Mouse (Mus musculus) kidney, embryonic 14.5 days (tissue): Measurements from ENCODE around the gene Ssna1. TPM values are rescaled to one million over a fixed set of nuclear protein-coding genes. Genes with fewer than 3 reads are reported as not detected.

Experiments used
- ATAC-seq: fragments of 200-750 bp; cut with Nextera tagmentation; 2 replicates; pipeline ENCODE4 v1.8.0; 2017; ENCODE audit warnings: moderate number of reproducible peaks, mild to moderate bottlenecking, moderate TSS enrichment, moderate library complexity; ENCODE audit not compliant: low FRiP score, low TSS enrichment
- H3K27ac ChIP-seq: fragments of 300-500 bp; sonication (generic); 2 replicates; pipeline ENCODE4 v1.5.1; 2014; ENCODE audit warnings: low read depth, mild to moderate bottlenecking, low read length, moderate library complexity, mixed read lengths
- H3K27me3 ChIP-seq: fragments of 300-500 bp; sonication (generic); 2 replicates; pipeline ENCODE4 v1.6.1; 2014; ENCODE audit warnings: mild to moderate bottlenecking, low read length; ENCODE audit not compliant: control insufficient read depth, insufficient read depth
- H3K36me3 ChIP-seq: fragments of 300-500 bp; sonication (generic); 2 replicates; pipeline ENCODE4 v1.6.1; 2014; ENCODE audit warnings: low read length, mixed read lengths; ENCODE audit not compliant: control insufficient read depth, insufficient read depth
- H3K4me1 ChIP-seq: fragments of 300-500 bp; sonication (generic); 2 replicates; pipeline ENCODE4 v1.6.1; 2014; ENCODE audit warnings: low read length, mixed read lengths; ENCODE audit not compliant: control insufficient read depth, insufficient read depth
- H3K4me2 ChIP-seq: fragments of 300-500 bp; sonication (generic); replicated peaks from 2 replicates; pipeline ENCODE4 v1.6.1; 2014; ENCODE audit warnings: low read depth, mild to moderate bottlenecking, low read length
- H3K4me3 ChIP-seq: fragments of 300-500 bp; sonication (generic); 2 replicates; pipeline ENCODE4 v1.5.1; 2014; ENCODE audit warnings: mild to moderate bottlenecking, low read length
- H3K9ac ChIP-seq: fragments of 300-500 bp; sonication (generic); 2 replicates; pipeline ENCODE4 v1.6.1; 2014; ENCODE audit warnings: low read depth, mild to moderate bottlenecking, low read length, moderate library complexity
- H3K9me3 ChIP-seq: fragments of 300-500 bp; sonication (generic); 2 replicates; pipeline ENCODE4 v1.6.1; 2016; ENCODE audit warnings: low read length; ENCODE audit not compliant: control insufficient read depth
- WGBS: fragments of 180-500 bp; shearing (Covaris S2); extraction: QIAGEN DNeasy Blood & Tissue Kit; methylation state at CpG from one replicate; pipeline ENCODE4 v1.1.7; 2014; 5-methylcytosine and 5-hydroxymethylcytosine counted together
- polyA plus RNA-seq: library from polyadenylated mRNA; unstranded; fragments of >200 nt; fragmentation: Nextera tagmentation; extraction: Ambion mirVana; gene quantifications from 2 replicates; pipeline ENCODE4 v1.2.1, GENCODE M21; 2014

Ssna1 gene
- polyA plus RNA-seq, 1 experiment from 2014 or later = 212 TPM

DNA sequence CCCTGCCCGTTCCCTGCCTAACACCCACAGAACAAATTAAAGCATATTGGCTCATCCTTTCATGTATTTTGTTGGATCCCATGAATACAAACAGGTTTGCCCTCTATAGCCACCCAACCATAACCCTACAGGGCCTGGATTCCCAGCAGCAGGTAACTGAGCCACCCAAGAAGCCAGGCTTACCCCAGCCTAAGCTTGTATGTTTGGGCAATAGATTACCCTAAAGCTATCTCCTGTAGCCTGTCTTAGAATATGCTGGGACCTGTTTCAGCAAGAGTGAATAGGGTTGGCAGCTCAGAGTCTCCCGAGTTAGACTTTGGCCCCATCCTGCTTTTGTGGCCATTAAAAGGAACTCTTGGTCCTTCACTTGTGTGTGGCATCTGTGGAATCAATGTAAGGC lies 13.3 kb upstream of the Ssna1 start:
- no peak overlapping the region for H3K27ac ChIP-seq
- 94% methylated on average over 2 of the region's 2 CpGs for WGBS
- no peak overlapping the region for H3K4me3 ChIP-seq
- ATAC-seq = no peak
- H3K9ac ChIP-seq = no peak overlapping the region
- 0 out of 2 replicates have a peak, but pooled peaks cover 2% of the 10 kb centered on the region for H3K4me1 ChIP-seq
- H3K27me3 ChIP-seq = peaks cover 28% of the 10 kb centered on the region
- peaks cover 47% of the 10 kb centered on the region for H3K36me3 ChIP-seq
- H3K4me2 ChIP-seq = no peak overlapping the region
- no peaks in the 10 kb centered on the region for H3K9me3 ChIP-seq

- Histone ChIP-seq H3K36me3 (peaks cover 88% of the 10 kb centered on the region), H3K4me3 (no peak overlapping the region), H3K4me1 (no peaks in the 10 kb centered on the region), H3K27ac (no peak overlapping the region), H3K9ac (no peak overlapping the region), H3K27me3 (no peaks in the 10 kb centered on the region), H3K4me2 (no peak overlapping the region), H3K9me3 (no peaks in the 10 kb centered on the region)
- no peak for ATAC-seq
- WGBS = 68% methylated on average over 13 of the region's 13 CpGs
Observed at GRCm38 (mm10) chr2:25278928-25279882, 7.0 kb upstream of the Ssna1 start.

DNA sequence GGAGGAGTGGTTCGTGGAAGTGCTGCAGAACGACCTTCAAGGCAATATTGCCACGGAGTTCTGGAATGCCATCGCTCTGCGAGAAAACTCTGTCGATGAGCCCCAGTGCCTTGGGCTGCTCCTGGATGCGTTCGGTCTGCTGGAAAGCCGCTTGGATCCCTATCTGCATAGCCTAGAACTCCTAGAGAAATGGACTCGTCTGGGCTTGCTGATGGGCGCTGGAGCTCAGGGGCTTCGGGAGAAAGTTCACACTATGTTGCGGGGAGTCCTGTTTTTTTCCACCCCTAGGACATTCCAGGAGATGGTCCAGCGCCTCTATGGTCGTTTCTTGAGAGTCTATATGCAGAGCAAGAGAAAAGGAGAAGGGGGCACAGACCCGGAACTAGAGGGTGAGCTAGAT lies 772 bp upstream of the Ssna1 start:
- H3K9me3 ChIP-seq = no peaks in the 10 kb centered on the region
- WGBS = 33% methylated on average over 16 of the region's 16 CpGs

GRCm38 (mm10) chr2:25272515-25272914 lies 277 bp upstream of the Ssna1 start:
- Histone ChIP-seq H3K27me3 (no peaks in the 10 kb centered on the region), H3K4me1 (peaks cover 18% of the 10 kb centered on the region), H3K9me3 (no peaks in the 10 kb centered on the region), H3K4me3 (peak overlapping the region; percentile 93), H3K36me3 (peaks cover 63% of the 10 kb centered on the region), H3K27ac (no peak overlapping the region), H3K4me2 (peak overlapping the region; percentile 85), H3K9ac (peak overlapping the region; percentile 88)
- under 1% methylated on average over 29 of the region's 29 CpGs for WGBS
- ATAC-seq = peak; percentile 71

More for the DNA sequence above, 772 bp upstream of the Ssna1 start:
- ATAC-seq = no peak
- Histone ChIP-seq H3K4me3 (peak overlapping the region; percentile 93), H3K27ac (no peak overlapping the region), H3K4me1 (peaks cover 18% of the 10 kb centered on the region), H3K9ac (peak overlapping the region; percentile 88), H3K36me3 (peaks cover 68% of the 10 kb centered on the region), H3K4me2 (peak overlapping the region; percentile 85), H3K27me3 (no peaks in the 10 kb centered on the region)

DNA sequence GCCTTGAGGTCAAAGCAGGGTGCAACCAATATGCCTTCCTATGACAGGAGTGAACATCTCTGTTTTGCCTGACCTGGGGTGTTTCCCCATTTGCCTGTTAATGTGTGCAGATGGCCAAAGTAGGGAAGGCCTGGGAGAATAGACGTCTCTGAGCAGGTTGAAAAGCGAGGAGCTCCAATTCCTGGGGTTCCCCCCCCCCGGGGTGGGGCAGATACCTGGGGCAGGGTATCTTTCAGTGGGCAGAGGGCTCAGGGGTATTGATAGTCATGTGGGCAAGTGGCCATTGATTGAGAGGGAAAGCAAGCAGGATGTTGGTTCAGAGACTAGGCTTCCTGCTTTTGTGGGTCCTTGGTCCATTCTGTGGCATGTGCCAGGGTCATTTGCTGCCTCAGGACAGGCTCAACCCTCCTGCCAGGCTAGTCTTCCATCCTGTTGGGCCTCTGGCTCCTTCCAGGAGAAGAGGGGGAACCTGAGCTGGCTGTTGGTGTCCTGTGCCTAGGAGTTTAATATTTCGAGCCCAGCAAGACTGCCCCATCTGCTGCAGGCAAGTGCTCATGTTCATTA lies 4.4 kb downstream of the Ssna1 start:
- Histone ChIP-seq H3K9ac (no peak overlapping the region), H3K9me3 (no peaks in the 10 kb centered on the region), H3K4me2 (no peak overlapping the region), H3K4me1 (peaks cover 24% of the 10 kb centered on the region), H3K27ac (no peak overlapping the region), H3K27me3 (peaks cover 14% of the 10 kb centered on the region), H3K36me3 (peaks cover 24% of the 10 kb centered on the region), H3K4me3 (no peak overlapping the region)
- WGBS = 84% methylated on average over 4 of the region's 4 CpGs
- ATAC-seq = no peak

GRCm38 (mm10) chr2:25267241-25267640 lies 5.0 kb downstream of the Ssna1 start:
- H3K27me3 ChIP-seq = peaks cover 14% of the 10 kb centered on the region
- no peak overlapping the region for H3K4me3 ChIP-seq
- H3K9ac ChIP-seq = no peak overlapping the region
- H3K9me3 ChIP-seq = no peaks in the 10 kb centered on the region
- peaks cover 24% of the 10 kb centered on the region for H3K36me3 ChIP-seq
- no peak overlapping the region for H3K27ac ChIP-seq
- H3K4me2 ChIP-seq = no peak overlapping the region
- no peak for ATAC-seq
- peaks cover 24% of the 10 kb centered on the region for H3K4me1 ChIP-seq

DNA sequence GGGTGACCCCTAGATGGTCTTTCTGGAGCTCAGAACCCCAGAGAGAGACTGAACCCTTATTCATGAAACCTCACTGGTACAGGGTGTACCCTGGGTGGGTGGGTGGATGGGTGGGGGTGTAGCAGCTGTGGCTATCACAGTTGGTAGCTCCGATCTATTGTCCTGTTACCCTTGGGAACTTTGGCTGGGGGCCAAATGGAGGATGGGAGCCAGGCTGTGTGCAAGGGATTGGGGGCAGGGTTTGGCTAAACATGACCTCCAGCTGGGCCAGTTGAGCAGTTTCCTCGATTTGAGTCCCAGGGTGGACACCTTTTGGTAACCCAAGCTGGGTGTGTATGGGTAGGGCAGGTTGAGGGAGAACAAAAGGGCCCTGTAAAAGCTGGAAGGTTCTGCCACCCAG lies 5.5 kb downstream of the Ssna1 start:
- peaks cover 14% of the 10 kb centered on the region for H3K27me3 ChIP-seq
- no peak overlapping the region for H3K4me3 ChIP-seq
- no peak overlapping the region for H3K4me2 ChIP-seq
- peaks cover 24% of the 10 kb centered on the region for H3K4me1 ChIP-seq
- 28% methylated on average over 2 of the region's 2 CpGs for WGBS
- no peaks in the 10 kb centered on the region for H3K9me3 ChIP-seq
- no peak overlapping the region for H3K27ac ChIP-seq
- H3K36me3 ChIP-seq = peaks cover 24% of the 10 kb centered on the region
- ATAC-seq = no peak
- H3K9ac ChIP-seq = peak overlapping the region; percentile 24; the same call in 1 of the 2 replicates

DNA sequence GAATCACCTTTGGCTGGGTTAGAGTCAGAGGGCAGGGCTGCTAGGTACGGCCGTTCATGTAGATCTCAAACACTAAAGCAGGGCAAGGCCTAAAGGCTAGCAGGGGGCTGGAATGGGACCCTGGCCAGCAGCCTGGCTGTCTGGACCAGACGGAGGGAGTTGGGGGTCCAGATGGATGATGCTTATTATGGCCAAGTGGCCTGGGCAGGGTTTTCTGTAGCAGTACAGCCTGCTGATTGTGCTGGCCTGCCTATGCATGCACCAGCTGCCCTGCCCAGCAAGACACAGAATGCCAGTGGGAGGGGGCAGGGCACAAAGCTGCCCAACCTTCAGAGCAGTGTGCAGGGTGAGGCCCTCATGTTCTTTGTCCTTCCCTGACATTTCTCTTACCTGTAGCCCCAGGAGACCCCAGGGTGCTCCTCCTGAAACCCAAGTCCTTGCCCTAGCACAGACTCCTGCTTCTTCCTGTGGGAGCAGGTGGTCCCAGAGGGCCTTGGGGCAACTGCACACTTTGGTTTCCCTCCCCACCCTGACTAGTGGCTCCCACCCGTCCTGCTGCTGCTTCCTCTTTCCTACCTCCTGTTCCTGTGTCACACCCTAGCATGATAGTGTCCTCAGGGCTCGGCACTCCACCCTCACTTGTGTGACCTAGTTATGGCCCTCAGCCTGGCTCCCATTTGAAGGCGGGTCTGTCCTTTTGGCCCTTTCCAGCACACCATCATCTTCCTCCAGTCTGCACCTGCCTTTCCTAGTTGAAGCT lies 6.2 kb downstream of the Ssna1 start:
- Histone ChIP-seq H3K4me3 (no peak overlapping the region), H3K9ac (peak overlapping the region; percentile 24; the same call in 1 of the 2 replicates), H3K36me3 (peaks cover 23% of the 10 kb centered on the region), H3K4me1 (peaks cover 18% of the 10 kb centered on the region), H3K4me2 (no peak overlapping the region), H3K9me3 (no peaks in the 10 kb centered on the region), H3K27me3 (peaks cover 14% of the 10 kb centered on the region), H3K27ac (no peak overlapping the region)
- 60% methylated on average over 6 of the region's 6 CpGs for WGBS
- ATAC-seq = no peak
